Mouse (Mus musculus) CH12.LX (cell line): Measurements from ENCODE around the gene Kansl1l.
A peak's percentile ranks its signal among the peaks of the same experiment; 100 is the strongest.

Experiments
- CTCF ChIP-seq, 2 experiments: IDR thresholded peaks in 1 of 2; conservative IDR thresholded peaks in 1 of 2; 2 replicates each; pipeline ENCODE4 v1.5.1; 2011 to 2012; ENCODE audit warnings: low read depth in 2 of 2, low read length in 2 of 2, improper control_type of control experiment in 1 of 2, inconsistent platforms in 1 of 2, mild to moderate bottlenecking in 1 of 2, moderate library complexity in 1 of 2
- EP300 ChIP-seq: IDR thresholded peaks from 2 replicates; pipeline ENCODE4 v1.6.1; 2011; ENCODE audit warnings: low read length, improper control_type of control experiment
- IRF4 ChIP-seq: IDR thresholded peaks from 2 replicates; pipeline ENCODE4 v1.6.1; 2014; ENCODE audit warnings: low read depth, mild to moderate bottlenecking, inconsistent platforms, low read length, improper control_type of control experiment
- MXI1 ChIP-seq: IDR thresholded peaks from 2 replicates; pipeline ENCODE4 v1.6.1; 2011; ENCODE audit warnings: mild to moderate bottlenecking, low read depth, low read length, improper control_type of control experiment
- POLR2A ChIP-seq: IDR thresholded peaks from 2 replicates; pipeline ENCODE4 v1.6.1; 2011; ENCODE audit warnings: low read depth, mild to moderate bottlenecking, improper control_type of control experiment, low read length
- ZNF384 ChIP-seq: IDR thresholded peaks from 2 replicates; pipeline ENCODE4 v1.6.1; 2012; ENCODE audit warnings: low read depth, low read length, improper control_type of control experiment, inconsistent platforms

DNA sequence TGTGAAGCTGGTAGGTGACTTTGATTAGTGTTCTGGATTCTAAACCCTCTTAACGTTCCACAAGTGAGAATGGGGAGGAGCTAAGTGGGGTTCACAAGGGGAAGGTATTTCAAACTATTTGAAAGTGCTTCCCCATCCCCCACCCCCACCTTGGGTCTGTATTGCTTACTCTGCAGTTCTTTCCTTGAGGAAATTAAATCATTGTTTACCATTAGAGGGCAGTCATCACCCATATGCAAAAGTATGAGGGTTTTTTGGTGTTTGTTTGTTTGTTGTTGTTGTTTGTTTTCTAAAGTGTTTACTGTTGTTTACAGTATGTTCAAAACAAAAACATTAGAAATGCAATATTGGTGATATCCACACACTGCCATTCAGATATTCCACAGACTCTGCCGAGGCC, 138.7 kb downstream of the Kansl1l start:
- TF ChIP-seq POLR2A (no peak), EP300 (no peak), IRF4 (no peak), ZNF384 (no peak), CTCF (conservative IDR thresholded peaks at IDR 0.05 in 1 of 2, IDR thresholded peaks at IDR 0.05 in 1 of 2; ENCODE audit: low read depth in 2 of 2, low read length in 2 of 2) (peak in 1 of 2 experiments; percentile 16; a peak in 1 of 4 replicates), MXI1 (no peak)
